Mouse (Mus musculus): Measurements from ENCODE around the gene Lsm11. TPM values are rescaled to one million over a fixed set of nuclear protein-coding genes. Genes with fewer than 3 reads are reported as not detected.

Gene Lsm11
- polyA plus RNA-seq, 1 experiment from 2014 or later: 4.3 TPM

- WGBS: 90% methylated on average over 8 of the region's 8 CpGs
- no peak for ATAC-seq (replicated peaks; ENCODE audit: low FRiP score, low read depth)
Observed at GRCm38 (mm10) chr11:45974466-45974865, 29.7 kb upstream of the Lsm11 start.

GRCm38 (mm10) chr11:45973635-45974034, 28.9 kb upstream of the Lsm11 start:
- 81% methylated on average over 5 of the region's 5 CpGs for whole genome bisulfite sequencing

More at GRCm38 (mm10) chr11:45974466-45974865, 29.7 kb upstream of the Lsm11 start:
- H3K36me3 ChIP-seq (ENCODE audit: insufficient read depth, low read length): no peaks in the 10 kb centered on the region
- TF ChIP-seq CTCF (IDR thresholded peaks at IDR 0.05; ENCODE audit: low read depth): no peak
- H3K9me3 ChIP-seq (replicated peaks; ENCODE audit: low read length): no peaks in the 10 kb centered on the region
- no peak overlapping the region for H3K4me2 ChIP-seq (ENCODE audit: low read length)
- H3K27me3 ChIP-seq (ENCODE audit: insufficient read depth, low read length): no peaks in the 10 kb centered on the region
- H3K4me1 ChIP-seq (replicated peaks; ENCODE audit: insufficient read depth, low read length): no peaks in the 10 kb centered on the region
- no peak overlapping the region for H3K9ac ChIP-seq (ENCODE audit: low read depth, low read length)
- H3K27ac ChIP-seq: no peak overlapping the region
- DNase-seq (ENCODE audit: low spot score): no peak
- H3K4me3 ChIP-seq (replicated peaks; ENCODE audit: low read depth, low read length): no peak overlapping the region

GRCm38 (mm10) chr11:45968466-45968865, 23.7 kb upstream of the Lsm11 start:
- H3K27me3 ChIP-seq (ENCODE audit: insufficient read depth, low read length): no peaks in the 10 kb centered on the region
- no peaks in the 10 kb centered on the region for H3K36me3 ChIP-seq (ENCODE audit: insufficient read depth, low read length)
- TF ChIP-seq CTCF (IDR thresholded peaks at IDR 0.05; ENCODE audit: low read depth): no peak
- no peak for DNase-seq (ENCODE audit: low spot score)
- no peak overlapping the region for H3K4me2 ChIP-seq (ENCODE audit: low read length)
- no peak overlapping the region for H3K4me3 ChIP-seq (replicated peaks; ENCODE audit: low read depth, low read length)
- WGBS: 97% methylated on average over 3 of the region's 3 CpGs
- H3K27ac ChIP-seq: no peak overlapping the region
- H3K9me3 ChIP-seq (replicated peaks; ENCODE audit: low read length): no peaks in the 10 kb centered on the region
- no peak for ATAC-seq (replicated peaks; ENCODE audit: low FRiP score, low read depth)
- no peak overlapping the region for H3K9ac ChIP-seq (ENCODE audit: low read depth, low read length)
- no peaks in the 10 kb centered on the region for H3K4me1 ChIP-seq (replicated peaks; ENCODE audit: insufficient read depth, low read length)

More at GRCm38 (mm10) chr11:45973635-45974034, 28.9 kb upstream of the Lsm11 start:
- TF ChIP-seq CTCF (IDR thresholded peaks at IDR 0.05; ENCODE audit: low read depth): no peak
- DNase-seq (ENCODE audit: low spot score) (no peak), ATAC-seq (replicated peaks; ENCODE audit: low FRiP score, low read depth) (no peak)
- no peak overlapping the region for H3K4me2 ChIP-seq (ENCODE audit: low read length)
- no peaks in the 10 kb centered on the region for H3K27me3 ChIP-seq (ENCODE audit: insufficient read depth, low read length)
- no peaks in the 10 kb centered on the region for H3K4me1 ChIP-seq (replicated peaks; ENCODE audit: insufficient read depth, low read length)
- no peaks in the 10 kb centered on the region for H3K9me3 ChIP-seq (replicated peaks; ENCODE audit: low read length)
- H3K9ac ChIP-seq (ENCODE audit: low read depth, low read length): no peak overlapping the region
- H3K36me3 ChIP-seq (ENCODE audit: insufficient read depth, low read length): no peaks in the 10 kb centered on the region
- H3K27ac ChIP-seq: no peak overlapping the region
- no peak overlapping the region for H3K4me3 ChIP-seq (replicated peaks; ENCODE audit: low read depth, low read length)

GRCm38 (mm10) chr11:45966896-45967295, 22.2 kb upstream of the Lsm11 start:
- no peak overlapping the region for H3K4me2 ChIP-seq (ENCODE audit: low read length)
- no peak overlapping the region for H3K27ac ChIP-seq
- DNase-seq (ENCODE audit: low spot score): no peak
- no peaks in the 10 kb centered on the region for H3K9me3 ChIP-seq (replicated peaks; ENCODE audit: low read length)
- no peak overlapping the region for H3K9ac ChIP-seq (ENCODE audit: low read depth, low read length)
- no peaks in the 10 kb centered on the region for H3K4me1 ChIP-seq (replicated peaks; ENCODE audit: insufficient read depth, low read length)
- H3K4me3 ChIP-seq (replicated peaks; ENCODE audit: low read depth, low read length): no peak overlapping the region
- WGBS: 82% methylated on average over 4 of the region's 4 CpGs
- ATAC-seq (replicated peaks; ENCODE audit: low FRiP score, low read depth): no peak
- TF ChIP-seq CTCF (IDR thresholded peaks at IDR 0.05; ENCODE audit: low read depth): no peak
- no peaks in the 10 kb centered on the region for H3K27me3 ChIP-seq (ENCODE audit: insufficient read depth, low read length)
- H3K36me3 ChIP-seq (ENCODE audit: insufficient read depth, low read length): no peaks in the 10 kb centered on the region

GRCm38 (mm10) chr11:45960003-45960402, 15.3 kb upstream of the Lsm11 start:
- 85% methylated on average over 5 of the region's 5 CpGs for WGBS
- Histone ChIP-seq H3K27ac (no peak overlapping the region), H3K27me3 (ENCODE audit: insufficient read depth, low read length) (no peaks in the 10 kb centered on the region), H3K9ac (ENCODE audit: low read depth, low read length) (no peak overlapping the region), H3K9me3 (replicated peaks; ENCODE audit: low read length) (no peaks in the 10 kb centered on the region), H3K4me1 (replicated peaks; ENCODE audit: insufficient read depth, low read length) (no peaks in the 10 kb centered on the region), H3K36me3 (ENCODE audit: insufficient read depth, low read length) (no peaks in the 10 kb centered on the region), H3K4me2 (ENCODE audit: low read length) (no peak overlapping the region), H3K4me3 (replicated peaks; ENCODE audit: low read depth, low read length) (no peak overlapping the region)
- ATAC-seq (replicated peaks; ENCODE audit: low FRiP score, low read depth) (no peak), DNase-seq (ENCODE audit: low spot score) (no peak)
- TF ChIP-seq CTCF (IDR thresholded peaks at IDR 0.05; ENCODE audit: low read depth): no peak; the same call in 1 of the 2 replicates

GRCm38 (mm10) chr11:45959598-45959997, 14.9 kb upstream of the Lsm11 start:
- ATAC-seq (replicated peaks; ENCODE audit: low FRiP score, low read depth) (no peak), DNase-seq (ENCODE audit: low spot score) (peak; percentile 65)
- H3K9ac ChIP-seq (ENCODE audit: low read depth, low read length): no peak overlapping the region
- no peak overlapping the region for H3K4me3 ChIP-seq (replicated peaks; ENCODE audit: low read depth, low read length)
- no peak overlapping the region for H3K27ac ChIP-seq
- H3K27me3 ChIP-seq (ENCODE audit: insufficient read depth, low read length): no peaks in the 10 kb centered on the region
- H3K4me2 ChIP-seq (ENCODE audit: low read length): no peak overlapping the region
- no peaks in the 10 kb centered on the region for H3K9me3 ChIP-seq (replicated peaks; ENCODE audit: low read length)
- peak; percentile 64 for TF ChIP-seq CTCF (IDR thresholded peaks at IDR 0.05; ENCODE audit: low read depth)
- 77% methylated on average over 3 of the region's 3 CpGs for WGBS
- no peaks in the 10 kb centered on the region for H3K36me3 ChIP-seq (ENCODE audit: insufficient read depth, low read length)
- 0 out of 2 replicates have a peak, but pooled peaks cover 3% of the 10 kb centered on the region for H3K4me1 ChIP-seq (replicated peaks; ENCODE audit: insufficient read depth, low read length)

GRCm38 (mm10) chr11:45955127-45955627, 10.4 kb upstream of the Lsm11 start, which contains the start of gene Thg1l:
Gene Thg1l, minus strand, starts transcription at chr11:45955494.
- H3K4me3 ChIP-seq (replicated peaks; ENCODE audit: low read depth, low read length): peak within 1 kb of the TSS; percentile 77
- H3K27me3 ChIP-seq (ENCODE audit: insufficient read depth, low read length): no peaks in the 10 kb centered on the region
- H3K9me3 ChIP-seq (replicated peaks; ENCODE audit: low read length): no peaks in the 10 kb centered on the region
- under 1% methylated on average over 32 of the region's 32 CpGs for WGBS
- DNase-seq (ENCODE audit: low spot score) (peak; percentile 98), ATAC-seq (replicated peaks; ENCODE audit: low FRiP score, low read depth) (peak; percentile 98)
- H3K27ac ChIP-seq: peak within 1 kb of the TSS; percentile 73; the same call in 1 of the 2 replicates
- peak within 1 kb of the TSS; percentile 67 for H3K4me2 ChIP-seq (ENCODE audit: low read length)
- H3K4me1 ChIP-seq (replicated peaks; ENCODE audit: insufficient read depth, low read length): 0 out of 2 replicates have a peak, but pooled peaks cover 4% of the 10 kb centered on the region
- TF ChIP-seq CTCF (IDR thresholded peaks at IDR 0.05; ENCODE audit: low read depth): 0 out of 2 replicates have a peak, but pooled peaks have one; percentile 3
- peaks cover 8% of the 10 kb centered on the region; the same call in 1 of the 2 replicates for H3K36me3 ChIP-seq (ENCODE audit: insufficient read depth, low read length)
- H3K9ac ChIP-seq (ENCODE audit: low read depth, low read length): 0 out of 2 replicates have a peak within 1 kb of the TSS, but pooled peaks have one; percentile 49

Measured in kidney, postnatal 0 days (tissue).